In the genomic region with DNA sequence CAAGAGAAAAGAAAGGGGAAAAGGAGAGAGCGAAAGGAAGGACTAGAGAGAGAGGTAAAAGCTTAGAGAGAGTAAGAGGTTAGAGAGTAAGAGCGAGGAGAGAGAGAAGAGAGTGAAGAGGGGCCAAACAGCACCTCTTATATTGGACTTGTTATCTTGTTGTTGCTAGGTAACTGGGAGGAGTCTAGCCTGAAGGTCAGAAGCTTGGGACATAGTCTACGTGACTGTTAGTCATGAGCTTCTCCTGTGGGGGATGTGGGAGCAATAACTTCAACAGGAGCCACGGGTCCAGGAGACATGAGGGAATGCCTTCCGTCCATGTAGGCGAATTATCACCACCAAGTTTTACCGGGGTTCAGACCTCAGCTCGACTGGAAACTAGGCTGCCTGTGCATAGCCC, we compare ENCODE assay signal across 17 mouse cellular contexts.
"Had no signal": no experiment of that assay in that cellular context is flagged by ENCODE, and none has a peak within 500 bp of the region (broad histone marks: within the 10 kb centered on the region; RNA-seq: fewer than 3 reads in every experiment).

No protein-coding gene starts in this region.

- H3K4me3 ChIP-seq: neural tube, embryonic 12.5 days; neural tube, embryonic 13.5 days; neural tube, embryonic 15.5 days; stomach, embryonic 15.5 days had no signal

- H3K4me1 ChIP-seq: stomach, embryonic 15.5 days had no signal

- H3K27ac ChIP-seq: neural tube, embryonic 12.5 days; neural tube, embryonic 13.5 days; neural tube, embryonic 15.5 days; stomach, embryonic 15.5 days; stomach, postnatal 0 days had no signal

- H3K27me3 ChIP-seq: neural tube, embryonic 12.5 days; neural tube, embryonic 13.5 days; neural tube, embryonic 15.5 days; stomach, embryonic 15.5 days had no signal

- DNase-seq: retina, postnatal 1 day; right cerebral cortex, adult 18-20 months; right cerebral cortex, postnatal 14 days; right cerebral cortex, postnatal 25 days; right cerebral cortex, postnatal 4 days; spleen, adult 18-20 months; thymus, adult 18-20 months; thymus, adult 2 months; thymus, postnatal 14 days; thymus, postnatal 25 days; thymus, postnatal 36 days; thymus, postnatal 4 days had no signal

- H3K36me3 ChIP-seq: neural tube, embryonic 12.5 days; neural tube, embryonic 13.5 days; neural tube, embryonic 15.5 days; stomach, embryonic 15.5 days had no signal
